Mouse (Mus musculus) hindbrain, embryonic 13.5 days (tissue): ENCODE data around the gene Plk3. TPM values are rescaled to one million over a fixed set of nuclear protein-coding genes. Genes with fewer than 3 reads are reported as not detected.

ENCODE experiments used
- ATAC-seq: fragments of 200-750 bp; cut with Nextera tagmentation; 2 replicates; pipeline ENCODE4 v1.8.0; 2017; ENCODE audit warnings: moderate TSS enrichment; ENCODE audit not compliant: low FRiP score
- H3K27ac ChIP-seq: fragments of 300-500 bp; sonication (generic); 2 replicates; pipeline ENCODE4 v1.5.1; 2015; ENCODE audit warnings: inconsistent platforms, mild to moderate bottlenecking, moderate library complexity
- H3K27me3 ChIP-seq: fragments of 300-500 bp; sonication (generic); 2 replicates; pipeline ENCODE4 v1.6.1; 2015; ENCODE audit warnings: mild to moderate bottlenecking, inconsistent platforms
- H3K36me3 ChIP-seq: fragments of 300-500 bp; sonication (generic); 2 replicates; pipeline ENCODE4 v1.6.1; 2015; ENCODE audit warnings: mild to moderate bottlenecking, inconsistent platforms
- H3K4me1 ChIP-seq: fragments of 300-500 bp; sonication (generic); replicated peaks from 2 replicates; pipeline ENCODE4 v1.6.1; 2015; ENCODE audit warnings: inconsistent platforms
- H3K4me2 ChIP-seq: fragments of 300-500 bp; sonication (generic); 2 replicates; pipeline ENCODE4 v1.6.1; 2015; ENCODE audit warnings: inconsistent platforms, mild to moderate bottlenecking, moderate library complexity
- H3K4me3 ChIP-seq: fragments of 300-500 bp; sonication (generic); 2 replicates; pipeline ENCODE4 v1.5.1; 2015; ENCODE audit warnings: mild to moderate bottlenecking, inconsistent platforms
- H3K9ac ChIP-seq: fragments of 300-500 bp; sonication (generic); 2 replicates; pipeline ENCODE4 v1.6.1; 2015; ENCODE audit warnings: mild to moderate bottlenecking, inconsistent platforms
- H3K9me3 ChIP-seq: fragments of 300-500 bp; sonication (generic); 2 replicates; pipeline ENCODE4 v1.6.1; 2016; ENCODE audit warnings: inconsistent platforms
- WGBS: fragments of 180-500 bp; shearing (Covaris S2); methylation state at CpG from one replicate; pipeline ENCODE4 v1.1.7; 2015; 5-methylcytosine and 5-hydroxymethylcytosine counted together
- microRNA-seq: library from miRNA; unstranded; fragments of <30 nt; microRNA quantifications from one replicate; pipeline ENCODE4, GENCODE M21; 2016
- polyA plus RNA-seq: library from polyadenylated mRNA; unstranded; fragments of >200 nt; fragmentation: Nextera tagmentation; extraction: Ambion mirVana; gene quantifications from 2 replicates; pipeline ENCODE4 v1.2.1, GENCODE M21; 2015

Plk3 gene
- polyA plus RNA-seq, 1 experiment from 2014 or later = 16.2 TPM

GRCm38 (mm10) chr4:117094626-117095361 lies 39.0 kb downstream of the Plk3 start:
- ATAC-seq = no peak
- 81% methylated on average over 3 of the region's 3 CpGs for WGBS
- H3K27ac ChIP-seq = no peak overlapping the region
- H3K9ac ChIP-seq = no peak overlapping the region
- no peaks in the 10 kb centered on the region for H3K36me3 ChIP-seq
- H3K4me3 ChIP-seq = no peak overlapping the region
- no peak overlapping the region for H3K4me2 ChIP-seq
- H3K4me1 ChIP-seq = peaks cover 35% of the 10 kb centered on the region
- peaks cover 15% of the 10 kb centered on the region for H3K27me3 ChIP-seq
- no peaks in the 10 kb centered on the region for H3K9me3 ChIP-seq

GRCm38 (mm10) chr4:117090586-117090985 lies 43.2 kb downstream of the Plk3 start:
- ATAC-seq = no peak
- H3K9me3 ChIP-seq = no peaks in the 10 kb centered on the region
- H3K4me3 ChIP-seq = no peak overlapping the region
- H3K9ac ChIP-seq = no peak overlapping the region
- WGBS = 76% methylated on average over 7 of the region's 7 CpGs
- peaks cover 4% of the 10 kb centered on the region for H3K4me1 ChIP-seq
- H3K27me3 ChIP-seq = peaks cover 9% of the 10 kb centered on the region
- no peak overlapping the region for H3K27ac ChIP-seq
- no peak overlapping the region for H3K4me2 ChIP-seq
- peaks cover 20% of the 10 kb centered on the region for H3K36me3 ChIP-seq

DNA sequence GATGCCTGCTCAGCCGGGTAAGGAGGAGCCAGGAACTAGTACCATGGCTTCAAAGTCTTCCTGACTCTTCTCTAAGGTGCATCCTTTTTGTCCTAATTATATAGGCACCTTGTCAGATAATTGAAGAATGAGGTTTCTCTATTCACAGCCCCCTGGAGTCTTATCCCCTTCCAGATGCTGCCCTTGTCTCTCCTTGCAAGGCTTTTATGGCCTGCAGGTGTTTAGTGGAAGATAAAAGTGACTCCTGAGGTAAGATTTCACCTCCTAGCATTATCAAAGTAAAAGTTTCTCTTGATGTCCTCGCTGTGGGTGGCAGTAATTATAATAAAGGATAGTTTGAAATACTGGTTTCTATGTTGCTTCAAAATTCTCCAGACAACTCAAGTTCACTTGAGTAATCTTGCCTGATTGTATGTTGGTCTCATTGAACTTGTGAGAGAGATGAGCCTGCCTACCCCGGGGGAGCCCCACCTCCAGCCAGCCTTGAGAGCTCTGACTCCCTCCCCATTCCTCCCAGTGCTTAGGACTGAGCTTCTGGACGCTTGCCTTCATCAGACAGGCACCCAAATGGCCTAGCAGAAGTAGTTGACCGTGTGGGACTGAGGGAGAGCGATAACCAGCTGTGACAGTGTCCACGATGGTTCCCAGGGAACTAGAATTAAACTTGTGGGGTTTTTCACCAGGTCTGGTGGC lies 45.7 kb downstream of the Plk3 start:
- no peak for ATAC-seq
- Histone ChIP-seq H3K4me3 (no peak overlapping the region), H3K4me2 (no peak overlapping the region), H3K27ac (no peak overlapping the region), H3K27me3 (no peaks in the 10 kb centered on the region), H3K9me3 (no peaks in the 10 kb centered on the region), H3K4me1 (no peaks in the 10 kb centered on the region), H3K9ac (no peak overlapping the region), H3K36me3 (peaks cover 28% of the 10 kb centered on the region)
- WGBS = 79% methylated on average over 7 of the region's 7 CpGs

Small RNA genes within 50 kb of the gene (microRNA-seq; reads per million reads assigned to microRNA genes)
- not detected for gene Gm22398

Other genes starting within 250 kb of the Plk3 start
- gene Urod, start 139.6 kb downstream of the Plk3 start, polyA plus RNA-seq = 69.7 and 70.2 TPM in 2 replicates
- gene Hectd3, start 138.6 kb downstream of the Plk3 start, polyA plus RNA-seq = 19.5 and 21.5 TPM in 2 replicates
- 46.3 and 47.4 TPM in 2 replicates for gene Eif2b3, start 114.6 kb downstream of the Plk3 start, polyA plus RNA-seq
- 6.8 and 7.9 TPM in 2 replicates for gene Ptch2, start 37.9 kb downstream of the Plk3 start, polyA plus RNA-seq
- 3.9 and 4.2 TPM in 2 replicates for gene Btbd19, start 8.2 kb downstream of the Plk3 start, polyA plus RNA-seq
- 0.86 TPM in 1 of 2 replicates, not detected in the other for gene Tctex1d4, start 7.2 kb downstream of the Plk3 start, polyA plus RNA-seq
- 576 and 608 TPM in 2 replicates for gene Rps8, start 22.3 kb upstream of the Plk3 start, polyA plus RNA-seq
- gene Kif2c, start 48.7 kb upstream of the Plk3 start, polyA plus RNA-seq = 14.6 and 16.5 TPM in 2 replicates
- 8.5 and 10.9 TPM in 2 replicates for gene Tmem53, start 118.0 kb upstream of the Plk3 start, polyA plus RNA-seq
- gene Armh1, start 118.2 kb upstream of the Plk3 start, polyA plus RNA-seq = 0.97 and 1.1 TPM in 2 replicates